Mouse (Mus musculus) liver, adult 2 months (tissue): ENCODE results near the gene Mrps25.

Experiments
- CTCF ChIP-seq: fragments of 200-500 bp; IDR thresholded peaks from 2 replicates; pipeline ENCODE4 v1.5.1; 2011; ENCODE audit warnings: low read depth, low read length, control low read depth
- POLR2A ChIP-seq: fragments of 200-500 bp; IDR thresholded peaks from 2 replicates; pipeline ENCODE4 v1.6.1; 2011; ENCODE audit warnings: low read length, control low read depth; ENCODE audit not compliant: insufficient read depth; ENCODE audit errors: extremely low read depth

- TF ChIP-seq CTCF (no peak), POLR2A (no peak)
Observed at GRCm38 (mm10) chr6:92214055-92214772, 30.4 kb upstream of the Mrps25 start.
